Mouse (Mus musculus): ENCODE measurements around the gene Lrpap1. TPM values are rescaled to one million over a fixed set of nuclear protein-coding genes. Genes with fewer than 3 reads are reported as not detected.

Lrpap1 gene
- polyA plus RNA-seq, 1 experiment from 2014 or later = 48.8 TPM

- ATAC-seq = no peak
- TF ChIP-seq EP300 (IDR thresholded peaks at IDR 0.05; ENCODE audit: low read depth) (no peak), CTCF (IDR thresholded peaks at IDR 0.05; ENCODE audit: low read depth) (no peak)
These were observed 16.0 kb downstream of the Lrpap1 start for GRCm38 (mm10) chr5:35089614-35089963.

GRCm38 (mm10) chr5:35088785-35089613, 16.6 kb downstream of the Lrpap1 start:
- Histone ChIP-seq H3K9me3 (ENCODE audit: low read length) (no peaks in the 10 kb centered on the region), H3K27me3 (ENCODE audit: insufficient read depth, low read length) (no peaks in the 10 kb centered on the region), H3K4me1 (ENCODE audit: insufficient read depth) (no peaks in the 10 kb centered on the region), H3K4me2 (ENCODE audit: low read depth, low read length) (no peak overlapping the region), H3K4me3 (ENCODE audit: low read depth, low read length) (no peak overlapping the region), H3K36me3 (replicated peaks; ENCODE audit: insufficient read depth, low read length) (peaks cover 23% of the 10 kb centered on the region), H3K9ac (replicated peaks) (no peak overlapping the region), H3K27ac (ENCODE audit: low read depth) (no peak overlapping the region)
- peak; percentile 96 for TF ChIP-seq CTCF (IDR thresholded peaks at IDR 0.05; ENCODE audit: low read depth)
- no peak for TF ChIP-seq EP300 (IDR thresholded peaks at IDR 0.05; ENCODE audit: low read depth)
- WGBS (ENCODE audit: insufficient replicate concordance) = 56% methylated on average over 9 of the region's 9 CpGs
- ATAC-seq (peak; percentile 70), DNase-seq (peak; percentile 87)

More at GRCm38 (mm10) chr5:35089614-35089963, 16.0 kb downstream of the Lrpap1 start:
- H3K9me3 ChIP-seq (ENCODE audit: low read length) = no peaks in the 10 kb centered on the region
- no peak overlapping the region for H3K4me3 ChIP-seq (ENCODE audit: low read depth, low read length)
- no peak for DNase-seq
- H3K4me2 ChIP-seq (ENCODE audit: low read depth, low read length) = no peak overlapping the region
- peaks cover 26% of the 10 kb centered on the region for H3K36me3 ChIP-seq (replicated peaks; ENCODE audit: insufficient read depth, low read length)
- 71% methylated on average over 5 of the region's 5 CpGs for WGBS (ENCODE audit: insufficient replicate concordance)
- H3K27me3 ChIP-seq (ENCODE audit: insufficient read depth, low read length) = no peaks in the 10 kb centered on the region
- no peak overlapping the region for H3K9ac ChIP-seq (replicated peaks)
- no peaks in the 10 kb centered on the region for H3K4me1 ChIP-seq (ENCODE audit: insufficient read depth)
- H3K27ac ChIP-seq (ENCODE audit: low read depth) = no peak overlapping the region

GRCm38 (mm10) chr5:35084913-35085312, 20.7 kb downstream of the Lrpap1 start:
- H3K9me3 ChIP-seq (ENCODE audit: low read length) = no peaks in the 10 kb centered on the region
- no peak overlapping the region for H3K4me2 ChIP-seq (ENCODE audit: low read depth, low read length)
- WGBS (ENCODE audit: insufficient replicate concordance) = 56% methylated on average over 3 of the region's 3 CpGs
- H3K36me3 ChIP-seq (replicated peaks; ENCODE audit: insufficient read depth, low read length) = no peaks in the 10 kb centered on the region
- no peak overlapping the region for H3K27ac ChIP-seq (ENCODE audit: low read depth)
- TF ChIP-seq CTCF (IDR thresholded peaks at IDR 0.05; ENCODE audit: low read depth) (no peak), EP300 (IDR thresholded peaks at IDR 0.05; ENCODE audit: low read depth) (no peak)
- H3K4me3 ChIP-seq (ENCODE audit: low read depth, low read length) = no peak overlapping the region
- H3K4me1 ChIP-seq (ENCODE audit: insufficient read depth) = no peaks in the 10 kb centered on the region
- DNase-seq = no peak
- ATAC-seq = no peak
- no peak overlapping the region for H3K9ac ChIP-seq (replicated peaks)
- no peaks in the 10 kb centered on the region for H3K27me3 ChIP-seq (ENCODE audit: insufficient read depth, low read length)

- Histone ChIP-seq H3K4me2 (ENCODE audit: low read depth, low read length) (no peak overlapping the region), H3K4me1 (ENCODE audit: insufficient read depth) (no peaks in the 10 kb centered on the region), H3K4me3 (ENCODE audit: low read depth, low read length) (no peak overlapping the region), H3K27ac (ENCODE audit: low read depth) (no peak overlapping the region), H3K9me3 (ENCODE audit: low read length) (no peaks in the 10 kb centered on the region), H3K27me3 (ENCODE audit: insufficient read depth, low read length) (no peaks in the 10 kb centered on the region), H3K36me3 (replicated peaks; ENCODE audit: insufficient read depth, low read length) (no peaks in the 10 kb centered on the region), H3K9ac (replicated peaks) (no peak overlapping the region)
- DNase-seq (no peak), ATAC-seq (no peak)
- 40% methylated on average over 18 of the region's 18 CpGs for WGBS (ENCODE audit: insufficient replicate concordance)
- TF ChIP-seq EP300 (IDR thresholded peaks at IDR 0.05; ENCODE audit: low read depth) (no peak), CTCF (IDR thresholded peaks at IDR 0.05; ENCODE audit: low read depth) (no peak)
These were observed 26.5 kb downstream of the Lrpap1 start for GRCm38 (mm10) chr5:35079101-35079500.

GRCm38 (mm10) chr5:35076369-35076768, 29.2 kb downstream of the Lrpap1 start:
- Histone ChIP-seq H3K4me1 (ENCODE audit: insufficient read depth) (no peaks in the 10 kb centered on the region), H3K4me3 (ENCODE audit: low read depth, low read length) (no peak overlapping the region), H3K36me3 (replicated peaks; ENCODE audit: insufficient read depth, low read length) (no peaks in the 10 kb centered on the region), H3K9me3 (ENCODE audit: low read length) (no peaks in the 10 kb centered on the region), H3K9ac (replicated peaks) (no peak overlapping the region), H3K4me2 (ENCODE audit: low read depth, low read length) (no peak overlapping the region), H3K27ac (ENCODE audit: low read depth) (no peak overlapping the region), H3K27me3 (ENCODE audit: insufficient read depth, low read length) (no peaks in the 10 kb centered on the region)
- WGBS (ENCODE audit: insufficient replicate concordance) = 59% methylated on average over 1 of the region's 1 CpGs
- DNase-seq = no peak
- no peak for ATAC-seq
- TF ChIP-seq CTCF (IDR thresholded peaks at IDR 0.05; ENCODE audit: low read depth) = no peak
- no peak for TF ChIP-seq EP300 (IDR thresholded peaks at IDR 0.05; ENCODE audit: low read depth)

GRCm38 (mm10) chr5:35073992-35074391, 31.6 kb downstream of the Lrpap1 start:
- no peak overlapping the region for H3K4me3 ChIP-seq (ENCODE audit: low read depth, low read length)
- H3K9ac ChIP-seq (replicated peaks) = no peak overlapping the region
- DNase-seq = no peak
- 78% methylated on average over 9 of the region's 9 CpGs for WGBS (ENCODE audit: insufficient replicate concordance)
- no peak overlapping the region for H3K27ac ChIP-seq (ENCODE audit: low read depth)
- H3K27me3 ChIP-seq (ENCODE audit: insufficient read depth, low read length) = no peaks in the 10 kb centered on the region
- no peaks in the 10 kb centered on the region for H3K4me1 ChIP-seq (ENCODE audit: insufficient read depth)
- ATAC-seq = no peak
- H3K36me3 ChIP-seq (replicated peaks; ENCODE audit: insufficient read depth, low read length) = no peaks in the 10 kb centered on the region
- TF ChIP-seq CTCF (IDR thresholded peaks at IDR 0.05; ENCODE audit: low read depth) (no peak), EP300 (IDR thresholded peaks at IDR 0.05; ENCODE audit: low read depth) (no peak)
- no peak overlapping the region for H3K4me2 ChIP-seq (ENCODE audit: low read depth, low read length)
- H3K9me3 ChIP-seq (ENCODE audit: low read length) = no peaks in the 10 kb centered on the region

Measured in liver, postnatal 0 days (tissue).